Mouse (Mus musculus): ENCODE measurements around the gene Pglyrp1. TPM values are rescaled to one million over a fixed set of nuclear protein-coding genes. Genes with fewer than 3 reads are reported as not detected.

Gene Pglyrp1
- total RNA-seq, 2 experiments from 2014 or later, result 2.6 TPM

- no peak for DNase-seq (ENCODE audit: low spot score in 2 of 2)
Measured at GRCm38 (mm10) chr7:18884745-18885422, 13.8 kb downstream of the Pglyrp1 start.

DNA sequence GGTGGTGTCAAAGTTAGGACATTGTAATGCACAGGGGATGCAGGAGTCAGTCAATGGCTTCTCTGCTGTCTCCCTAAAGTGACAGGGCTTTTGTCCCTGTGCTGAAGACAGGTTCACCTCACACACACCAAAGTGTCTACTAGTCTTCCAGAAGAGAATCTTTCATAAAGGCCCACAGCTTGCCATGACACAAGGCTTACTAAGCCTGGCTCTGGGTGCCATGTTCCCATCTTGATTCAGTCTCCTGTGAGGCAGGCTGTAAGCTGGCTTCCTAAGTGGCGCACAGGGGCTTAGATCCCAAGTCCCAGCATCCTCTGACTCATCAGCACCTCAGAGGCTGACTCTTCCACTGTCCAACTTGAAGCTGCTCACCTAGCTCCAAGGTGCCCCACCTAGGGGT, 15.8 kb downstream of the Pglyrp1 start:
- DNase-seq (ENCODE audit: low spot score in 2 of 2), result no peak

GRCm38 (mm10) chr7:18890848-18891247, 19.7 kb downstream of the Pglyrp1 start:
- no peak for DNase-seq (ENCODE audit: low spot score in 2 of 2)

- peak; percentile 73 to 86 for DNase-seq (ENCODE audit: low spot score in 2 of 2)
Measured at GRCm38 (mm10) chr7:18891872-18892599, 20.9 kb downstream of the Pglyrp1 start.

GRCm38 (mm10) chr7:18893009-18893408, 21.9 kb downstream of the Pglyrp1 start:
- no peak for DNase-seq (ENCODE audit: low spot score in 2 of 2)

GRCm38 (mm10) chr7:18893651-18894430, 22.7 kb downstream of the Pglyrp1 start:
- peak; percentile 47 to 58 for DNase-seq (ENCODE audit: low spot score in 2 of 2)

GRCm38 (mm10) chr7:18896536-18896935, 25.4 kb downstream of the Pglyrp1 start:
- DNase-seq (ENCODE audit: low spot score in 2 of 2), result peak in 1 of 2 experiments; percentile 41

GRCm38 (mm10) chr7:18900513-18900912, 29.4 kb downstream of the Pglyrp1 start:
- no peak for DNase-seq (ENCODE audit: low spot score in 2 of 2)

DNA sequence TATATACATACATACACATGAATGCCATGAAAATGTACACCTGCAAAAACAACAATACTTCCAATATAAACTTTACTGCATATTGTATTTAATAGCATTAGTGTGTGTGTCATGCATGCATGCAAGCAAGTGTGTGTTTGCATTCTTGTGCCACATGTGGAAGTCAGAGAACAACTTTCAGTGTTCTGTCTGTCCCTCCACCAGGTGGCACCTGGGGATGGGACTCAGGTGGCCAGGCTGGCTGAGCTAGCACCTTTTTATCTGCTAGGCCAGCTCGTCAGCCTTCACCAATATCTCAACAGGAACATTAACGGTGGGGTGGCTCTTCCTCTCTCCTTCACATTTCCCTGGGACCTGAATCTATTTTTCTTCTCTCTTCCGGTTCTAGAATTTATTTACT, 31.4 kb downstream of the Pglyrp1 start:
- no peak for DNase-seq (ENCODE audit: low spot score in 2 of 2)

DNA sequence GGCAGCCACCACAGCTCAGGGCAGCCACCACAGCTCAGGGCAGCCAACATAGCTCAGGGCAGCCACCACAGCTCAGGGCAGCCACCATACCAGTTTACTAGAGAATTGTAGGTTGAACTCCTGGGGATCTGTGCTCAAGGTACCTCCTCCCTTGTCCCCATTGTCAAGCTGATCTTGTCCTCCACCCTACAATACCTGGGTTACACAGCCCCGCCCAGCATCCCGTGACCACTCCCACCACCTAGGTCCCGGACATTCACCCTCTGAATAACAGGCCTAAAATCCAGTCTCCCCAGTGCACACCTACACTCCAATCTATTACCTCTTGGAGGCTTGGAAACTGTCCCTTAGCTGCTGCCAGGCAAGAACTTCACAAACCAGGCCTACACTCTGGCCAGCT, 33.8 kb downstream of the Pglyrp1 start:
- DNase-seq (ENCODE audit: low spot score in 2 of 2), result no peak

GRCm38 (mm10) chr7:18909797-18910196, 38.7 kb downstream of the Pglyrp1 start:
- no peak for DNase-seq (ENCODE audit: low spot score in 2 of 2)

DNA sequence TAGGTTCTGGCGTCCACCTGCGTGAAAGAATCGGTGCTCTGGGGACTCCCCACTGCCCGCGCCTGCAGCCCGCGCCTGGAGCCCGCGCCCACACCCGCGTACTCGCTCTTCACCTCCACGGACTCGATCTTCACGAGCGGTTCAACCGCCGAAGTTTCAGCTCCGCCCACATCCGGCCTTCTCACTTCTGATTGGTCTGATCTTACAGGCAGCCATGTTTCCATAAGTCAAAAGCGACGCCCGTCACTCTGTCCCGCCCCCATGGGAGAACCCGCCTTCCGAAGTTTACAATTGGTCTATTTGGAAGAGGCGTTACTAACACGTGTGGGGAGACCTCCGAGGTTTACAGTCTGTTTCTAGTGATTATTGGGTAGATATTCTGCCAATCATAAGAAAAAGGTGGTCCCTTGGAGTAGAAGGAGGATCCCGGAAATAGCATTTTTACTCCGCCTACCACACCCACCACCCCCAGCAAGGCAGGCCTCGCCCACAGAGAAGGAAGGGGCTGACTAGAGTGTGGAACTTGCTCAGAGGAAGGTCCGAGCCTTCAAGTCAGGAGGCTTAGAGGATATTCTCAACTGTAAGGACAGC, 39.2 kb downstream of the Pglyrp1 start, which contains the start of gene Ccdc61:
TSS of gene Ccdc61 (minus strand) at position 175 of the 591 bp plus-strand sequence.
- DNase-seq (ENCODE audit: low spot score in 2 of 2), result peak; percentile 89 to 95

- no peak for DNase-seq (ENCODE audit: low spot score in 2 of 2)
Measured at GRCm38 (mm10) chr7:18916254-18916653, 45.1 kb downstream of the Pglyrp1 start.

- no peak for DNase-seq (ENCODE audit: low spot score in 2 of 2)
Measured at GRCm38 (mm10) chr7:18917931-18918330, 46.8 kb downstream of the Pglyrp1 start.

GRCm38 (mm10) chr7:18921069-18921468, 49.9 kb downstream of the Pglyrp1 start:
- DNase-seq (ENCODE audit: low spot score in 2 of 2), result no peak

GRCm38 (mm10) chr7:18922807-18923206, 51.7 kb downstream of the Pglyrp1 start:
- DNase-seq (ENCODE audit: low spot score in 2 of 2), result no peak

- DNase-seq (ENCODE audit: low spot score in 2 of 2), result no peak
Measured at GRCm38 (mm10) chr7:18923267-18923666, 52.1 kb downstream of the Pglyrp1 start.

DNA sequence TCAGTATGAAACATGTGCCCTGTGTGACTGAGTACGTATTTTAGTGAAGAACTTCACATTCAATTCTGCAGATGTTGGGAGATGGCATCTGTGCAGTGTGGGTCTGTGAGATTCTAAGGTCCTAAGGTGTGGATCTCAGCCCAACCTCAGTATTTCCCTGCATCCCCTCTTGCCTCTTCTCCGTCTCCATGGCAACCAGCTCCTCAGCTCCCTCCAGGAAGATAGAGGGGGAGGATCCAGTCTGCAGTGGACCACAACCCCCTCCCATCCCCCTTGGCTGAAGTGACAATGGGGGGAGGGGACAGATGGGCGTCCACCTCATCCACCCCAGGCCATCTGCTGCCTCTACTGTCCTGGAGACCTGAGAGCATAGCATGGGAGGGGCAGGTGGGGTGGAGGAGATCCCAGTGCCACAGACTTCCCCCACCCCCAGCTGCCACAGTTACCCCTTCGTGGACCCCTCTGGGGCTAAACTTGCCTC, 52.6 kb downstream of the Pglyrp1 start:
- DNase-seq (ENCODE audit: low spot score in 2 of 2), result no peak

GRCm38 (mm10) chr7:18924321-18924720, 53.2 kb downstream of the Pglyrp1 start:
- no peak for DNase-seq (ENCODE audit: low spot score in 2 of 2)

DNA sequence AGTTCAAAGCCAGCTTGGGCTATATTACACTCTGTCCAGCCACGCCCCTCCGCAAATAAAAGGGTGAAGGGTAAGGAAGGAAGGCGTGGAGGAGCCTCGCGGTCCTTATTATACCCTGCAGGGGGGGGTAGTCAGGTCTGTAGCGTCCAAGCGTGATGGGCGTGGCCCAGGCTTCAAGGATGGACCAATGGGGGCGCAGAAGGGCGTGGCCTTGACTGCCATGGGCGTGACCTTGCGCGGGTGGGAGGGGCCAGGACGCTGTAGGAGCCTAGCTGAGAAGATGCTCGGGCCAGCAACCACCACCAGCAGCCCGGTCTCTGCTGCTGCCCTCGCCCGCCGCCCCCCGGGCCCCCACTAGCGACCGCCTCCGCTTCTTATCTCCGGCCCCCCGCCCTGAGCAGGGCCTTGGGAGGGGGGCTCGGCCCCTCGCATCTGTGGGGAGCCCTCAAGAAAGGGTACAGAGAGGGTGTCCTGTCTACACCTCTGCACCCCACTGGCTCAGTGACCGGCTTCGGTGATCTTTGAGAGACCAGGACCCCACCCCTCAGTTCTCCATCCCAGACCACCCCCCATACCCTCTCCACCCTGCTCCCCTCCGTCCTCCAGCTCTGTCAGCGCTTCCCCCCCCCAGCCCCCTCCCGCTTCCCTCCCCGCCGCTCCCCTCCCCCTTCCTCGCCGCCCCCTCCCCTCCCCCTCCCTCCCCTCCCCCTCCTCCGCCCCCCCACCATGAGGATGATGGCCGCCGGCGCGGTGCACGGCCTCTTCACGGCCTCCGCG, 54.2 kb downstream of the Pglyrp1 start, which contains the start of gene Nova2:
TSS of gene Nova2 (plus strand) at position 727 of the 777 bp plus-strand sequence.
- peak; percentile 38 to 59 for DNase-seq (ENCODE audit: low spot score in 2 of 2)
